Mouse (Mus musculus) urinary bladder, adult 2 months (tissue): ENCODE results near the gene Gnl1. TPM values are rescaled to one million over a fixed set of nuclear protein-coding genes. Genes with fewer than 3 reads are reported as not detected.
"Not testable (repeated sequence)": the region's sequence is repeated elsewhere in the genome, so short reads cannot be mapped to it uniquely, and the experiment has no call there.

Source experiments
- DNase-seq: peaks from one replicate; pipeline ENCODE4 v3.0.0; 2022; ENCODE audit warnings: low spot score
- polyA plus RNA-seq: library from polyadenylated mRNA; depleted of rRNA; stranded (reverse); fragments of >200 nt; gene quantifications from 2 replicates; pipeline ENCODE4 v1.2.3, GENCODE M21; 2012

Gnl1 gene
- polyA plus RNA-seq, 1 experiment: 28.5 TPM

- peak; percentile 53 for DNase-seq
Measured at GRCm38 (mm10) chr17:35994175-35994878, 14.7 kb downstream of the Gnl1 start.

- DNase-seq: no peak
Measured at GRCm38 (mm10) chr17:35994879-35995240, 15.2 kb downstream of the Gnl1 start.

DNA sequence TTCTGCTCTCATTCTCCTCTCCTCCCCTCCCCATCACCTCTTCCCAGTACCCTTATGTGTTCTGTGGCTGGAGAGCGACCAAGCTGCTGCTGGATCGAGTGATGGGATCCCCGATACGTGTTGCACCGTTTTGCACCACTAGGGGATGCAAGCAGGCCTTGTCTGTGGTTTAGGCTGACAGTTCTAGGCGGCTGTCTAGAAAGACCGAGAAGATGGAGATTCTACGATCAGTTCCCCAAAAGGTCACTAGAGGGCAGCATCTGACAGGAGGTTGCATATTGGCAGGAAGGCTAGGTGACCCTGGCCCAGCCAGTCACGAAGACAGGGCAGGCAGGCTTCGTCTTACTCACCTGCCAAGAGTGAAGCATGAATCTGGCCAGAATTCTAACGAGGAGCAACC is 17.3 kb downstream of the Gnl1 start:
- DNase-seq: peak; percentile 76

DNA sequence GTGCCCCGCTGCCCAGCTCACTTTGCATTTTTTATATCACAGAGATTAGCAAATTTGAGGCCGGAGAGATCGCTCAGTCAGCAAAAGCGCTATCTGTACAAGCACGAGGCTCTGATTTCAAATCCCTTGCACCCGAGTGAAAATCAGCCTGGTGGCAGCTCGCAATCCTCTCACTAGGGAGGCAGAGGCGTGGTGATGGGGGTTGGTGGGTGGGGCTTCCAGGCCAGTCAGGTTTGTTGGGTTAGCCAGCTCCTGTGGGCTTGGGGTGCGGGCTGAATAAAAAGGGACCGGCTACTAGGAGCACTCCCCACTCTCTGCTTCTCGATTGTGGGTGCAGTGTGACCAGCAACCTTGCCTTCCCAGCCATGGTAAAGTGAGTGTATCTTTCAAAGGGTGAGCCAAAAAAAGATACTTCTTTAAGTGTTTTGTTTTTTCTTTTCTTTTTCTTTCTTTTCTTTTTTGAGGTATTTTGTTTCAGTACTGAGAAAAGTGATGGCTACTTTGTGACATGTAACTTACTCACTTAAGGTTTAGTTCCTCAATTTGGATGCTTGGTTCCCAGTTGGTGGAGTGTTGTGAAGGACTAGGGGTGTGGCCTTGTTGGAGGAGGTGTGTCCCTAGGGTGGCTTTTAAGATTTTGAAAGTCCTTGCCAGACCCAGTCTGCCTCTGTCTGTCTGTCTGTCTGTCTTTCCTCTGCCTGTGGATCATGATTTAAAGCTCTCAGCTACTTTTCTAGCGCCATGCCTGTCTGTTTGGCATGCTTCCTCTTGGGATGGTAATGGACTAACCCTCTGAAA is 18.3 kb downstream of the Gnl1 start:
- no peak for DNase-seq

- no peak for DNase-seq
Measured at GRCm38 (mm10) chr17:35998545-35999305, 19.1 kb downstream of the Gnl1 start.

- no peak for DNase-seq
Measured at GRCm38 (mm10) chr17:35999356-35999755, 19.7 kb downstream of the Gnl1 start.

GRCm38 (mm10) chr17:36000349-36000748 is 20.7 kb downstream of the Gnl1 start:
- no peak for DNase-seq

GRCm38 (mm10) chr17:36001121-36001897 is 21.7 kb downstream of the Gnl1 start:
- no peak for DNase-seq

DNA sequence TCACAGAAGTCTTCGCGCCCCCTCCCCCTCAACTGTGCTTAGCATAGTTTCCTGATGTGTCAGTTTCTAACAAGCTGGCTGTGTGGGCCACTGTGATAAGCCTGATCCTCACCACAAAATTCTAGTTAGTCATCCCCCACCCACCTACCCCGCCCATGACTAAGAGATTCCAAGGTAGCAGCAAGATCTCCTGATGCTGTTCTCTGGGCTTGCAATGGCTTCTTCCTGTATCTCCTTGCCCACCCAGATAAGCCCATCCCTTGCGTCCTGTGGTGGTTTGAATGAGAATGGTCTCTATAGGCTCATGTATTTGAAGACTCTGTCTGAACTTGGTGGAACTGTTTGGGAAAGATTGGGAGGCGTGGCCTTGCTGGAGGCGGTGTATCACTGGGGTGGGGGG is 22.3 kb downstream of the Gnl1 start:
- DNase-seq: no peak

GRCm38 (mm10) chr17:36003331-36003730 is 23.7 kb downstream of the Gnl1 start:
- no peak for DNase-seq

- not testable (repeated sequence) for DNase-seq
Measured at GRCm38 (mm10) chr17:36004409-36004808, 24.8 kb downstream of the Gnl1 start.

- no peak for DNase-seq
Measured at GRCm38 (mm10) chr17:36014977-36015376, 35.3 kb downstream of the Gnl1 start.

DNA sequence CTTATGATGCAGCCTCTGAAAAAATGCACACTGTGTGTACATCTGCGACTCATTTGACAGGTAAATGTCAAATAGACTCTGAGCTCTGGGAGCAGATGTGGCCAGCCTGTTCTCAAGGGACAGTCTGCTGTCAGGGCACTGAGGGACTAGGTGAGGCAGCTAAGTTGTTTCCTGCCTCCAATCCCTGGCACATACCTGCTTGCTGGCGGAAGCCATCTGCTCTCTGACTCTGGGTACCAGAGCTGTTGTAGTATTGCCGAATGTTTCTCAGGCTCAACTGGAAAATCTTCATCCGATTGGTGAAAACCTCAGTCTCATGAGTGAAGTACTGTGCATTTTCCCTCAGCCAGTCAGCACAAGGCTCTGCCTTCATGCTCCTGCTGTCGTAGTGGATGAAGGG is 37.4 kb downstream of the Gnl1 start:
- no peak for DNase-seq

- DNase-seq: no peak
Measured at GRCm38 (mm10) chr17:36018979-36019378, 39.3 kb downstream of the Gnl1 start.

DNA sequence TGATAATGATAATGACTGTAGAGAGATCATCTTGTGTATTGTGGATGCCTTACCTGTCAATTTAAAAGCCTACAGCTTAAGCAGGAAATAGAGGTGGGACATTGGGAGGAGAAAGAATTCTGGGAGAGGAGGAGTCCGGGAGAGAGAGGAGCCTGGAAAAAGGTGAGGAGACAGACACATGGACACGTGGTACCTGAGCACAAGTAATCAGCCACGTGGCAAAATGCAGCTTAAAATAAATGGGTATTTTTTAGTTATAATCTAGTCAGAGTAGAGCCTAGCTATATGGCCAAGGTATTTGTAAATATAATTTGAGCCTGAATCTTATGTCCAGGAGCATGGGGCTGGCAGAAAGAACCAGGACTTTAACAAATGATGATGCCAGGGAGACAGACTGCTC is 39.9 kb downstream of the Gnl1 start:
- DNase-seq: no peak

DNA sequence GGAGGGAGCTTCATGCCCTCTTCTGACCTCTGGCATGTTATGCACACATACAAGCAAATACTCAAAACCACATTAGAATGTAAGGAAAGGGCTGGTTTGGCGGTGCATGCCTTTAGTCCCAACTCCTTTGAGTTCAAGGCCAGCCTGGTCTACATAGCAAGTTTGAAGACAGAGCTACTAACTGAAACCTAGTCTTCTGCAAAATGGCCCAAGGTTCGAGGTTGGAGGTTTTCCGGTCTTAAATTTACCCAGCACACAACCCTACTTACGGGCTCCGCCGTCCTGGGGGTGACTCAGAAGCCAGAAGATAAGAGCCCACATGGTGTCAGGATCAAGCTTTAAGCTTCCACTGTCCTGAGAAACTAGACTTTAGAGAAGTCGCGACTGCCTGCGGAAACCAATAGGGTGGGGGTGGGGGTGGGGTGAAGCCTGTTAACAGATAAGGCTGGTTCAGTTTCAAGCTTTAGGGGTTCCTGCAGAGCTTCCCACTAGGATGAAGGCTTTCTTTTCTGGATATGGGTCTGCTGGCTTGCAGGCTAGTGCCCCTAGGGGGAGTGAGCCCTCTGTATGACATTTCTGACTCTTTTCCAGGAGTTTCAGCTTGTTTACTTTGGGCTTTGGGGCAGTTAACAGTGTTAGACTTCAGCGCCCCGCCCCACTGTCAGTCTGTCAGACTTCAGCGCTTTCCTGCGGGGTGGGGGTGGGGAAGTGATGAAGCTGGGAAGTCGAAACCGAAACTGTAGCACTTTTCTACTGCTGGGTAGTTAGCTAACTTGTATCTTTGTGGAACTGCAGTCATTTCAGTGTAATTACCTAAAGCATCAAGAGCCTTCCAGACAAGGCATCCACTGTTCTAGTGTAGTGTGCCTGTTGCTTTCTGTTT is 40.8 kb downstream of the Gnl1 start, which contains the start of gene H2-T24:
H2-T24 (minus strand) TSS at position 370 of the 883 bp plus-strand sequence.
- DNase-seq: no peak

DNA sequence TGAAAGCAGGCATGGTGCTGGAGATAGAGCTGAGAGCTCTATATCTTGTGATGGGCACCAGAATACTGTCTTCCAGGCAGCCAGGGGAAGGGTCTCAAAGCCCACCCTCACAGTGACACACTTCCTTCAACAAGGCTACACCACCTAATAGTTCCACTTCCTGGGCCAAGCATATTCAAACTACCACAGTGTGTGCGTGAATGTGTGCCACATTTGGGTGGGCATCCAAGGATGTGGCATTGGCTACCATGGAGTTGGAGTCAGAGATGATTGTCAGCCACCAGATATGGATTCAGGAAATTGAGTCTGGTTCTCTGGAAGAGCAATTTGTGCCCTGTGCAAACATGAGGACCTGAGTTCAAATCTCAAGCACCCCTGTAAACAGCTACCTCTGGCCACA is 41.7 kb downstream of the Gnl1 start:
- DNase-seq: no peak

- no peak for DNase-seq
Measured at GRCm38 (mm10) chr17:36022098-36022497, 42.4 kb downstream of the Gnl1 start.

GRCm38 (mm10) chr17:36022922-36023321 is 43.3 kb downstream of the Gnl1 start:
- DNase-seq: no peak
